Mouse (Mus musculus) brain, embryonic 14.5 days (tissue): ENCODE measurements around the gene Atp7b. TPM values are rescaled to one million over a fixed set of nuclear protein-coding genes. Genes with fewer than 3 reads are reported as not detected.

Source experiments
- DNase-seq: peaks from one replicate; pipeline ENCODE4 v3.0.0-alpha.2; 2011; ENCODE audit warnings: low read depth
- CTCF ChIP-seq: fragments of 200-500 bp; IDR thresholded peaks from 2 replicates; pipeline ENCODE4 v1.5.1; 2012; ENCODE audit warnings: inconsistent platforms, mild to moderate bottlenecking, moderate library complexity, borderline replicate concordance; ENCODE audit not compliant: insufficient read depth, insufficient read length; ENCODE audit errors: extremely low read depth
- POLR2A ChIP-seq: fragments of 200-500 bp; IDR thresholded peaks from 2 replicates; pipeline ENCODE4 v1.6.1; 2012; ENCODE audit warnings: mild to moderate bottlenecking, inconsistent platforms, borderline replicate concordance; ENCODE audit not compliant: poor library complexity, insufficient read depth, insufficient read length, severe bottlenecking; ENCODE audit errors: extremely low read depth
- polyA plus RNA-seq: library from polyadenylated mRNA; depleted of rRNA; stranded (reverse); fragments of >200 nt; gene quantifications from 2 replicates; pipeline ENCODE4 v1.2.3, GENCODE M21; 2012

Gene Atp7b
- polyA plus RNA-seq, 1 experiment, result 2.5 TPM

- no peak for DNase-seq
- TF ChIP-seq CTCF (no peak), POLR2A (no peak)
Observed at GRCm38 (mm10) chr8:22054674-22055491, 5.2 kb downstream of the Atp7b start.

- TF ChIP-seq POLR2A (no peak), CTCF (peak; percentile 63; the same call in 1 of the 2 replicates)
- peak; percentile 40 for DNase-seq
Observed at GRCm38 (mm10) chr8:22047699-22048464, 12.2 kb downstream of the Atp7b start.

GRCm38 (mm10) chr8:22043706-22044105, 16.4 kb downstream of the Atp7b start:
- TF ChIP-seq POLR2A (no peak), CTCF (no peak)
- DNase-seq, result no peak

- no peak for DNase-seq
- TF ChIP-seq CTCF (no peak), POLR2A (no peak)
Observed at GRCm38 (mm10) chr8:22042515-22042914, 17.6 kb downstream of the Atp7b start.

GRCm38 (mm10) chr8:22040153-22040509, 20.0 kb downstream of the Atp7b start:
- no peak for TF ChIP-seq POLR2A
- TF ChIP-seq CTCF, result no peak
- DNase-seq, result no peak

DNA sequence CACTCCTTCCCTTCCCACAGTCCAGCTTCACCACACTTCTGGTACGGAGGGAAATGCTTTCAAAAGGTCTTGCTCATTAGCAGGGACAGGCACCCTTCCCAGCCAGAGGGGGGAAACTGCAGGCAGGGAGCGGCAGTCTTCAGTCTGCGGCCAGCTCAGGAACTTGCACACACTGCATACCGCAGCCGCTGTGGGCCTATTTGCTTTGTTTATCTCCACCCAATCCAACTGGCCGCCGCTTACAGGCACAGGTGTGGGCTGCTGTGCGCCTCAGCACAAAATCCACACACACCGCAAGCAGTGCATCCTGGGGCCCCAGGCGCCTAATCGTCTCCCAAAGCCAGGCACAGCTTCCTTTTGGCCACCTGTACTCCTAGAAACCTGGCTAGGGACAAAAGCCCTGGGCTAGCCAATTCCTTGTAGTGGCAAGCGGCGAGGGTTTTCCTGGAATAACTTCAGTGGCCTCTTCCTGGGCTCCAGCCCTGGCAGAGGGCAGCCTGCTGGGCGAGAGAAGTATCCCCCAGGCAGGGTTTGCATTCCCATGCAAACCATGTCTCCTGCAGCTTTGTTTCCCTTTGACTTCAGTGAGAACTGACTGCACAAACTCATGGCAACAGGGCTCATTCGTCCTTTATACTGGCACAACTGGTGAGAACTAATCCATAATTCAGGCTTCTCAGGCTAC, 20.5 kb downstream of the Atp7b start:
- peak; percentile 21 for DNase-seq
- no peak for TF ChIP-seq POLR2A
- no peak for TF ChIP-seq CTCF

DNA sequence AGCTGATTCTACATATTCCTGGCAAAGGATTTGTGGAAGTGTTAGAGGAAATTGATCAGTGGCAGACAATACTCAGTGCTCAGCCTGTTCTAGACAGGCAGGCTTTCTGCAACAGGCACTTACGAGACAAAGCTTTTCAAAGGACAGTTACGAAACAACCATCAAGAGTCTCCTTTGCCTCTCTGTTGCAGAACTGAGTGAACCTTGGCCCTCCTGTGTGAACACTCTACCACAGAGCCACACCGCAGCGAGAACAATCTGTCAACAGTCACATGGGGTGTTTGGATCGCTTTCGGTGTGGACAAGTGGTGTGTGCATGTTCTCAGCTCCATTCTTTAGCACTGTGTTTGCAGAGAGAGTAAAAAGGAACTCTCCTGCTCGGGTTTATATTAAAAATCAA, 23.1 kb downstream of the Atp7b start:
- DNase-seq, result no peak
- TF ChIP-seq POLR2A (no peak), CTCF (no peak)

DNA sequence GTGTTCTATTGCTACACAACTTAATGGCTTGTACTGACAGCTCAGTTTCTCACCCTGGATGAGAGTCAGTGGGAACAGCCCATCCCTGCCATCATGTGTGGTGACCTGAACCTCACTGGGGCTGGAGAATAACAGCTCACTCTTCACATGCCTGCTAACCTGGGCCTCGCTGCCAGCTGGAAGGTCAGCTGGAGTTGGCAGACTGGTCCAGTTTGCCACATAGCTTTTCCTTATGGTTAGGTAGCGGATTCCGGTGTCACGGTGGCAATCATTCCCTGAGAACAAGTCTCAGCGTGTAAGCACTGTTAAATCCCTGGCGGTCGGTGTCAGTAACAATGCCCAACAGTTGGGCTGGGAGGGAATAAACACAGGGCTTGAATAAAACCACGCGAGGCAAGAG, 24.0 kb downstream of the Atp7b start:
- TF ChIP-seq CTCF, result no peak
- no peak for TF ChIP-seq POLR2A
- DNase-seq, result no peak

DNA sequence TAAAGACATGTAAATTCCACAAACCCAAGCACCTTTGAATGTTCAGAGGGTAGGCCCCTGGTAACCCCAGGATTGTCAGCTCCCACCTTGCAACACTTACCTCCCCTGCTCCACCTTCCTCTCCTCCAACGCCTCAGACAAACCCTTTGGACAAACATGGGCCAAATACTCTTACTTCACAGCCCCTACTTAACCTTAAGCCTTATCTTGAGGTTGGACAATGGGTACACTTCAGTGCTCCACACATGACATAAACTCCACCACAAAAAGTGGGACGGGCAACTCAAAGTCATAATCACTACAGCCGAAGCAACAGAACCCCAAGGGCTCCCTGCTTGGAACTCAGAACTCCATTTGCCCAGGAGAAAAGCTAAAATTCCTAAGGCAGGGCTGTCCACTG, 29.1 kb downstream of the Atp7b start:
- TF ChIP-seq CTCF (no peak), POLR2A (no peak)
- no peak for DNase-seq

DNA sequence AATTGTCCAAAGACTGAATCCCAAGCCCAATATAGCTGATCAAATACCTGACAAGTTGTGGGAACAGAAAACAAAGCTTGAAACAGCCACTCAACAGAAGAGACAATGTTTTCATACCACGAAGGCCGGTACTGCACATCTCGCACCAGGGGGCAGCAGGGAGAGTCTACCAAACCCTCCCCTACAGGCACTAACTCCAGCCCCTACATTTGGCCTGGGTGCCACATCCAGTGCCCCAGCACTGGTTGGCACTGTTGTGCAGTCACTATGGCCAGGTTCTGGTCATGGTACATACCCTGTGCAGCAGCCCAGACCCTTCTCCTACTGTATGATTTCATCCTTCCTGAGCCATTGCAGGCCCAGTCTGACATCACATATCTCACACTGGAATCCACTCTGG, 31.1 kb downstream of the Atp7b start:
- DNase-seq, result no peak
- no peak for TF ChIP-seq CTCF
- TF ChIP-seq POLR2A, result no peak

- DNase-seq, result no peak
- TF ChIP-seq CTCF (no peak), POLR2A (no peak)
Observed at GRCm38 (mm10) chr8:22025241-22025640, 34.9 kb downstream of the Atp7b start.
